Mouse (Mus musculus) hindbrain, embryonic 16.5 days (tissue): Measurements from ENCODE around the gene Daam1. TPM values are rescaled to one million over a fixed set of nuclear protein-coding genes. Genes with fewer than 3 reads are reported as not detected.

Experiments
- ATAC-seq: fragments of 200-750 bp; cut with Nextera tagmentation; 2 replicates; pipeline ENCODE4 v1.8.0; 2017; ENCODE audit warnings: moderate TSS enrichment, moderate library complexity
- H3K27ac ChIP-seq: fragments of 300-500 bp; sonication (generic); 2 replicates; pipeline ENCODE4 v1.5.1; 2014; ENCODE audit warnings: low read depth, mild to moderate bottlenecking, control low read depth, low read length, moderate library complexity
- H3K27me3 ChIP-seq: fragments of 300-500 bp; sonication (generic); replicated peaks from 2 replicates; pipeline ENCODE4 v1.6.1; 2014; ENCODE audit warnings: low read length; ENCODE audit not compliant: control insufficient read depth, insufficient read depth
- H3K36me3 ChIP-seq: fragments of 300-500 bp; sonication (generic); 2 replicates; pipeline ENCODE4 v1.6.1; 2014; ENCODE audit warnings: mild to moderate bottlenecking, low read length, moderate library complexity, mixed read lengths; ENCODE audit not compliant: control insufficient read depth, insufficient read depth
- H3K4me1 ChIP-seq: fragments of 300-500 bp; sonication (generic); 2 replicates; pipeline ENCODE4 v1.6.1; 2014; ENCODE audit warnings: low read depth, low read length; ENCODE audit not compliant: control insufficient read depth, insufficient read depth
- H3K4me2 ChIP-seq: fragments of 300-500 bp; sonication (generic); 2 replicates; pipeline ENCODE4 v1.6.1; 2014; ENCODE audit warnings: mild to moderate bottlenecking, low read length, control low read depth, moderate library complexity
- H3K4me3 ChIP-seq: fragments of 300-500 bp; sonication (generic); 2 replicates; pipeline ENCODE4 v1.5.1; 2014; ENCODE audit warnings: mild to moderate bottlenecking, low read length, control low read depth, moderate library complexity
- H3K9ac ChIP-seq: fragments of 300-500 bp; sonication (generic); 2 replicates; pipeline ENCODE4 v1.6.1; 2014; ENCODE audit warnings: low read depth, mild to moderate bottlenecking, control low read depth, low read length, moderate library complexity
- H3K9me3 ChIP-seq: fragments of 300-500 bp; sonication (generic); 2 replicates; pipeline ENCODE4 v1.6.1; 2014; ENCODE audit warnings: mild to moderate bottlenecking, low read length, moderate library complexity; ENCODE audit not compliant: control insufficient read depth
- WGBS: fragments of 180-500 bp; shearing (Covaris S2); extraction: QIAGEN DNeasy Blood & Tissue Kit; methylation state at CpG from one replicate; pipeline ENCODE4 v1.1.7; 2014; 5-methylcytosine and 5-hydroxymethylcytosine counted together
- polyA plus RNA-seq: library from polyadenylated mRNA; unstranded; fragments of >200 nt; fragmentation: Nextera tagmentation; extraction: Ambion mirVana; gene quantifications from 2 replicates; pipeline ENCODE4 v1.2.1, GENCODE M21; 2015

The Daam1 gene
- polyA plus RNA-seq, 1 experiment from 2014 or later, result 26.6 TPM

DNA sequence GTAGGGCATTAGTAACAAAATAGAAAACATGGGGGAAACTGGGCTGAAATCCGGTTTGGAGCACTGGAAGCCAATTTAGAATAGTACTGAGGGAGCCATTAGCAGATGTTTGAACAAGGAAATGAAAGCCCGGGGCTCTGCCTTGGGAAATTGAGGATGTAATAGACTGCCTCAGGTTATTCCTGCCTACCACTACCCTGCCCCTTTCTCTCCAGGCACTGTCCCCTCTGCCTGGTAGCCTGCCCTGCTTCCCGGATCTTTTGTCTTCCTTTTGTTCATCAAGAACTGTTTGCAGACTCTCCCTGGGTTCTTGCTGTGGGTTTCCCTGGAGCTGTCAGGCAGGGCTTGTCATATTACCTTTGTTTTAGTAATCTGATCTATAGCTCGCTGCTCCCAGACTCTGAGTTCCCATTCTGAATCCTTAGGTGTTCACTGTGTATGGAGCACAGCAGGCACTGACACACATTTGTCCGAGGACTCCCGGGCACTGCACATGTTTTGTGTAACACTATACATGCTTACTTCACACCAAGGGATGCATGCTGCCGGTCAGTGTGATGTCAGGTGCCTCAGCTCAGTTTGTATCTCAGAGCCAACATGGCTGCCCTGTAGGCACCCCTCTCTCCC is 61.0 kb downstream of the Daam1 start:
- Histone ChIP-seq H3K9me3 (no peaks in the 10 kb centered on the region), H3K27me3 (no peaks in the 10 kb centered on the region), H3K4me3 (no peak overlapping the region), H3K27ac (peak overlapping the region; percentile 11; the same call in 1 of the 2 replicates), H3K36me3 (no peaks in the 10 kb centered on the region), H3K9ac (no peak overlapping the region), H3K4me2 (no peak overlapping the region), H3K4me1 (peaks cover 11% of the 10 kb centered on the region)
- 34% methylated on average over 7 of the region's 7 CpGs for WGBS
- ATAC-seq, result no peak

DNA sequence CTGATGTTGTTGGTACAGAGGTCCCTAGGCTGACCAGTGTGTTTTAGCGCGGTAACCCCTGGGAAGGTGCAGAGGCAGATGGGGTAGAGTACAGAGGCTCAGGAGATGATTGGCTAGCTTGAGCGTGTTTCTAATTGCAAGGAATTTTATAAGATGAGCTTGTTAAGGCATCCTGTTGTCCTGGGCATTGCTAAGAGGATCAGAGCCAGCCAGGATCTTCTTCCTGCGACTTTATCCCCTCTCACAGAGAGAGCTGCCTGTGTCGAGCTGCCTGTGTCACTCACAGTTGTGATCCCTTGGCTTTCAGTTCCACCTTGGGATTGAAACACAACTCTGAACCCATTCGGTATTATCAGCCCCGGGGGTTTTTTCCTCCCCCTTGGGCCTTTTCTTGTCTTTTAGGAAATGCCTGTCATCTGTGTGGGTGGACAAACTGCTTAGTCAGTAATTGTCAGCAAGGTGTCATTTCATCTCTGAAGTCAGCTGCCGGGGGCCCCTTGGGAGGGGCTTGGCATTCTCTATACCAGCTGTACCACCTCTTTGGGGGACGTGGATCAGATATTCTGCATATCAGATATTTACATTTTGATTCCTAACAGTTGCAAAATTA is 62.2 kb downstream of the Daam1 start:
- H3K4me3 ChIP-seq, result no peak overlapping the region
- H3K9me3 ChIP-seq, result no peaks in the 10 kb centered on the region
- H3K27ac ChIP-seq, result no peak overlapping the region
- H3K36me3 ChIP-seq, result no peaks in the 10 kb centered on the region
- 61% methylated on average over 9 of the region's 9 CpGs for WGBS
- H3K27me3 ChIP-seq, result no peaks in the 10 kb centered on the region
- H3K9ac ChIP-seq, result no peak overlapping the region
- H3K4me1 ChIP-seq, result peaks cover 9% of the 10 kb centered on the region
- no peak for ATAC-seq
- no peak overlapping the region for H3K4me2 ChIP-seq

DNA sequence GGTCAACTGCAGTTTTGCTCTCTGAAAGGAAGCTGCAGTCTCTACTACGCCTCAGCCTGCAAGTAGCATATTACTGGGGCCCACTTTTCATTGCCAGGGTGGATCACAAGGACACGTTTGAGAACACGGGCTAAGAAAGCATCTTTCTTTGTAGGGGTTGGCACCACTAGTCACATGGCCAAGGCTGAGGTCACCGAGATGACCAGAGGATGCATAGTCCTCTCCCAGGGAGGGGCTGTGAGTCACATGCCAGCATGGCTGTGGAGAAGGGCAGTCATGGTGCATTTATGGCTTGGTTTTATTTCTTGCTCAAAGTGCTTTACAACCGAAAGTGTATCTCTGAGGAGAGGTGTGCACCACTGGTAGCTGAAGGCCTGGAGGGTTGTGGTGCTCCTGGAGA is 67.4 kb downstream of the Daam1 start:
- no peaks in the 10 kb centered on the region; the same call in 1 of the 2 replicates for H3K4me1 ChIP-seq
- H3K36me3 ChIP-seq, result peaks cover 10% of the 10 kb centered on the region; the same call in 1 of the 2 replicates
- H3K9me3 ChIP-seq, result no peaks in the 10 kb centered on the region
- ATAC-seq, result no peak
- WGBS, result 77% methylated on average over 5 of the region's 5 CpGs
- H3K4me3 ChIP-seq, result no peak overlapping the region
- no peaks in the 10 kb centered on the region for H3K27me3 ChIP-seq
- H3K4me2 ChIP-seq, result no peak overlapping the region
- H3K9ac ChIP-seq, result no peak overlapping the region
- H3K27ac ChIP-seq, result no peak overlapping the region

DNA sequence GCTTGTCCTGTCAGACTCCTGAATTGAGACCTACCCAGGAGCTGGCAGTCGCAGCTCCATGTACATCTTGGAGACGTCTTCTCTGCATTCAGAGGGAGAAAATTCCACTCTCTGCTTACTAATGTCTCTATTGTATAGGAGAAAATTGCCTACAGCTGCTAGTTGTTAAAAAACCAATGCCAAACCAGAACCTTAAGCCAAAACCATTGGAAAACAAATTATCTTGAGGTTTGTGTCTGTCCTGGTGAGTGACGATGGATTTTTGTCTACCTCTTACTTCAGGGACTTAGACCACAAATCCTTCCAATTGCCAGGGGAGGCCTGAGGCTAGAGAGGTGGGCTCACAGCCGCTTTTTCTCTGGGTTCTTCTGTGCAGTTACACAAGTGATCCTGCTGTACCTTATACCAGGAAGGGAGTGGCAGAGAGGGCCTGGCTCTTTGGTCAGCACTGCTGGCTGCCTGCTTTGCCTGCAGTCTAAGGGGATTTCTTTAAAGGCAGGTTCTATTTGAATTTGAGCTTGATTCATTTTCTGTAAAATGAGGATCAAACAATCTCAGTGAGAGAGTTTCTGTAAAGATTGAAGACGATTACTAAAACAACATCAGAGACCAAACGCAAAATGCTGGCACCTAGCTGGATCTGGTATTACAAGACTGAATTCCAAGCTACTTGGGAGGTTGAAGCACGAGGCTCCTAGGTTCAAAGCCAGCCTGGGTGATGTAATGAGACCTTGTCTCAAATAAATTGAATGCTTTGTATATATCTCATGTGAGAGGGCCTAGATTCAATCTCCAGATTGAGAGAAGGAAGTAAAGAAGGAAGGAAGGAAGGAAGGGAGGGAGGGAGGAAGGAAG is 68.0 kb downstream of the Daam1 start:
- no peak overlapping the region for H3K9ac ChIP-seq
- ATAC-seq, result no peak
- H3K36me3 ChIP-seq, result peaks cover 10% of the 10 kb centered on the region; the same call in 1 of the 2 replicates
- H3K4me1 ChIP-seq, result no peaks in the 10 kb centered on the region; the same call in 1 of the 2 replicates
- no peak overlapping the region for H3K4me2 ChIP-seq
- H3K4me3 ChIP-seq, result no peak overlapping the region
- no peaks in the 10 kb centered on the region for H3K9me3 ChIP-seq
- H3K27me3 ChIP-seq, result no peaks in the 10 kb centered on the region
- no peak overlapping the region for H3K27ac ChIP-seq
- 68% methylated on average over 7 of the region's 7 CpGs for WGBS

DNA sequence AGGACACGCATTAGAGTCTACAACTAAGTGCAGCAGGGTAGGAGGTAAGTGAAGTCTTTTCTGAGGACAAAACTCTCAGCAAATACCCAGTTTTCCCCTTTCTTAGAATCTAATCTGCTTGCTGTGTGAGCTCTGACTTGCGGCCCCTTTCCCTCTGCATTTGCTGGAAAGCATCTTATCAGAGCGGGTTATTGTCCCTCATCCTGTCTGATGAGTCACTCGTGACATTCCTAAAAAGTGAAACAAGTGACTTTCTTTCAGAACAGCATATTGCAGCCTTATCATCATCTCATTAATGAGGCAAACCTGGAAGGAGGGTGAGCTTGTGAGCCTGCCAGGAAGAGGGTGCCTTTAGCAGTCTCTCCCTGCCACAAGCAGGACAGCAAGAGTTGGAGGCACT is 68.7 kb downstream of the Daam1 start:
- Histone ChIP-seq H3K4me1 (no peaks in the 10 kb centered on the region; the same call in none of the 2 replicates), H3K27ac (no peak overlapping the region), H3K4me2 (no peak overlapping the region), H3K9me3 (no peaks in the 10 kb centered on the region), H3K36me3 (peaks cover 10% of the 10 kb centered on the region; the same call in 1 of the 2 replicates), H3K9ac (no peak overlapping the region), H3K27me3 (no peaks in the 10 kb centered on the region), H3K4me3 (no peak overlapping the region)
- 75% methylated on average over 4 of the region's 4 CpGs for WGBS
- no peak for ATAC-seq

DNA sequence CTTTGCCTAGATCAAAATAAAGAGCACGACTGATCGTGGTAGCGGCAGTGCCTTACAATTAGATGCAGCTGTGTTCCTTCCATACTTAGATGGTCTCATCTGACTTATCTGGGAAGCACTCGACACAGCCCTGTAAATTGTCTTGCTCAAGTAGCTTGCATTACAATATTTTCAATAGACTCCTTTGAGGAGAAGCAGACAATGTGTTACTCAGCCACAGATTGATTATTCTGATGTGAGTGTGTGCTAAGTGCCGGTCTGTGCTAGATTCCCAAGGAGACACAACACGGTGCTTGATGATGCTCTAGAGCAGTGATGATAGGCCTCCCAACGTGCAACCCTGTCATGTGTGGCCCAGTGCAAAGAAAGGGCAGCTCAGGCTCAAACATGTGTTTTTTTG is 70.3 kb downstream of the Daam1 start:
- H3K27ac ChIP-seq, result no peak overlapping the region
- H3K4me2 ChIP-seq, result no peak overlapping the region
- no peak overlapping the region for H3K4me3 ChIP-seq
- no peaks in the 10 kb centered on the region for H3K27me3 ChIP-seq
- H3K9ac ChIP-seq, result no peak overlapping the region
- H3K9me3 ChIP-seq, result no peaks in the 10 kb centered on the region
- H3K36me3 ChIP-seq, result peaks cover 10% of the 10 kb centered on the region; the same call in 1 of the 2 replicates
- H3K4me1 ChIP-seq, result peaks cover 3% of the 10 kb centered on the region
- 52% methylated on average over 7 of the region's 7 CpGs for WGBS
- ATAC-seq, result no peak

DNA sequence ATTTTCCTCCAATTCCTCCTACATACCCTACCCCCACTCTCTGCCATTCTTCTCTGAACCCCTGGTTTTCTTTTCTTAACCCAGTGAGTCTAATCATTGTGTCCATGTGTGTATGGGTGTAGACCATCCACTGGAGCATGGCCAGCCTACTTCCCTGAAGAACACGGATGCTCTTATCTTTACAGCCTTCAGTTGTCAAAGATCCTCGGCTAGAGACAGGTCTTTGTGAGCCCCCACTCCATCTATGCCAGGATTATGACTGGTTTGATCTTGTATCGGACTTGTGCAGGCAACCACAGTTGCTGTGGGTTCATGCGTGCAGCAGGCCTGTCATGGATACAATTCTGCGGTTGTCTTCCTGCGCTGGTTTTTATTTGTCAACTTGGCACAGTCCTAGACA is 71.0 kb downstream of the Daam1 start:
- H3K27me3 ChIP-seq, result no peaks in the 10 kb centered on the region
- no peak overlapping the region for H3K4me2 ChIP-seq
- 97% methylated on average over 6 of the region's 6 CpGs for WGBS
- H3K4me3 ChIP-seq, result no peak overlapping the region
- no peak for ATAC-seq
- no peak overlapping the region for H3K9ac ChIP-seq
- no peak overlapping the region for H3K27ac ChIP-seq
- peaks cover 9% of the 10 kb centered on the region for H3K4me1 ChIP-seq
- peaks cover 10% of the 10 kb centered on the region; the same call in 1 of the 2 replicates for H3K36me3 ChIP-seq
- H3K9me3 ChIP-seq, result no peaks in the 10 kb centered on the region

DNA sequence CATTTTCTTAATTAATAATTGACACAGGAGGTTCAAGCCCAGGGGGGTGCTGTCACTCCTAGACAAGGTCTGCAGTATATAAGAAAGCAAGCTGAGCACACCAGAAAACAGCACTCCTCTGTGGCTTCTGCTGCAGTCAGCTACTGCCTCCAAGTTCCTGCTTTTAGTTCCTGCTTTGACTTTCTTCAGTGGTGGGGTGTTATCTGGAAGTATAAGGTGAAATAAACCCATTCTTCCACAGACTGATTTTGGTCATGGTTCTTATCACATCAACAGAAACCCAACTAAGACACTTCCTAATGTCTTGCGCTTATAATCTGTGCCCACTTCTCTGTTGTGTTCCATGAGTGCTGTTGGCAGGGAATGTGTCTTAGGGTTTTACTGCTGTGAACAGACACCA is 71.4 kb downstream of the Daam1 start:
- H3K4me2 ChIP-seq, result no peak overlapping the region
- no peak overlapping the region for H3K4me3 ChIP-seq
- peaks cover 14% of the 10 kb centered on the region for H3K4me1 ChIP-seq
- ATAC-seq, result no peak
- no peaks in the 10 kb centered on the region for H3K27me3 ChIP-seq
- peaks cover 10% of the 10 kb centered on the region; the same call in 1 of the 2 replicates for H3K36me3 ChIP-seq
- no peak overlapping the region for H3K27ac ChIP-seq
- WGBS, result 100% methylated on average over 1 of the region's 1 CpGs
- no peaks in the 10 kb centered on the region for H3K9me3 ChIP-seq
- H3K9ac ChIP-seq, result no peak overlapping the region

DNA sequence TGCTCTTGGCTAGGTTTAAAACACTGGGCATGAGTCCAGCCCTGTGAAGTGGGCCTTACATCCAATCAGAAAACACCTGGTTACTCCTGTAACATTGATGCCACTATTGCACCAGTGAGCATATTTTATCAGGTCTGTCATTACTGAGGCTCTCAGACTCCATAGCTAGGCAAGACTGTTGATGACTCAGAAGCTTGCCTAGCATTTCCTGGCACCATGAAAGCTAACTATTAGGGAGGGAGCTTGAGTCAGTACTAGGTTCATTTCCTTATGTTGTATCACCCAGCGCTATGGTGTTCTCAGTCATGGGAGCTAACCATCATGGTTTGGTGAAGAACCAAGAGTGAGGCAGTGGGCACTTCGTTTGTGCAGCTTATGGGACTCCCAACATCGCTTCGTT is 72.3 kb downstream of the Daam1 start:
- H3K4me1 ChIP-seq, result peaks cover 14% of the 10 kb centered on the region
- ATAC-seq, result no peak
- H3K27me3 ChIP-seq, result no peaks in the 10 kb centered on the region
- H3K36me3 ChIP-seq, result peaks cover 10% of the 10 kb centered on the region; the same call in 1 of the 2 replicates
- no peak overlapping the region for H3K9ac ChIP-seq
- H3K27ac ChIP-seq, result no peak overlapping the region
- 97% methylated on average over 4 of the region's 4 CpGs for WGBS
- no peak overlapping the region for H3K4me2 ChIP-seq
- H3K9me3 ChIP-seq, result no peaks in the 10 kb centered on the region
- no peak overlapping the region for H3K4me3 ChIP-seq
